Mouse (Mus musculus): ENCODE data around the gene Eif3c. TPM values are rescaled to one million over a fixed set of nuclear protein-coding genes. Genes with fewer than 3 reads are reported as not detected.

Eif3c gene
- polyA plus RNA-seq, 1 experiment from 2014 or later, result 175 TPM

- no peak for ATAC-seq (replicated peaks; ENCODE audit: low FRiP score)
- Histone ChIP-seq H3K9ac (ENCODE audit: low read length) (no peak overlapping the region), H3K36me3 (ENCODE audit: control insufficient read depth, insufficient read depth, low read length) (no peaks in the 10 kb centered on the region), H3K4me1 (replicated peaks; ENCODE audit: control insufficient read depth, insufficient read depth, low read length) (no peaks in the 10 kb centered on the region), H3K27ac (ENCODE audit: low read depth, low read length) (no peak overlapping the region), H3K9me3 (ENCODE audit: control insufficient read depth, low read length) (no peaks in the 10 kb centered on the region), H3K4me2 (ENCODE audit: low read depth, low read length, severe bottlenecking) (no peak overlapping the region), H3K27me3 (ENCODE audit: control insufficient read depth, insufficient read depth, low read length) (no peaks in the 10 kb centered on the region), H3K4me3 (ENCODE audit: low read depth, low read length) (no peak overlapping the region)
- no peak for DNase-seq (ENCODE audit: low spot score)
- WGBS, result 77% methylated on average over 5 of the region's 5 CpGs
Measured at GRCm38 (mm10) chr7:126595890-126596289, 29.7 kb upstream of the Eif3c start.

- no peak within 1 kb of the TSS for H3K27ac ChIP-seq (ENCODE audit: low read depth, low read length)
- no peak within 1 kb of the TSS for H3K9ac ChIP-seq (ENCODE audit: low read length)
- no peaks in the 10 kb centered on the region for H3K27me3 ChIP-seq (ENCODE audit: control insufficient read depth, insufficient read depth, low read length)
- DNase-seq (ENCODE audit: low spot score) (no peak), ATAC-seq (replicated peaks; ENCODE audit: low FRiP score) (no peak)
- 84% methylated on average over 11 of the region's 11 CpGs for WGBS
- H3K4me3 ChIP-seq (ENCODE audit: low read depth, low read length), result no peak within 1 kb of the TSS
- no peaks in the 10 kb centered on the region for H3K36me3 ChIP-seq (ENCODE audit: control insufficient read depth, insufficient read depth, low read length)
- H3K4me1 ChIP-seq (replicated peaks; ENCODE audit: control insufficient read depth, insufficient read depth, low read length), result no peaks in the 10 kb centered on the region
- H3K4me2 ChIP-seq (ENCODE audit: low read depth, low read length, severe bottlenecking), result no peak within 1 kb of the TSS
- no peaks in the 10 kb centered on the region for H3K9me3 ChIP-seq (ENCODE audit: control insufficient read depth, low read length)
Measured at GRCm38 (mm10) chr7:126594862-126595561, 28.8 kb upstream of the Eif3c start, which contains the start of gene Il27. Il27 (minus strand) TSS chr7:126594941.

GRCm38 (mm10) chr7:126587779-126588178 lies 21.6 kb upstream of the Eif3c start:
- no peaks in the 10 kb centered on the region for H3K4me1 ChIP-seq (replicated peaks; ENCODE audit: control insufficient read depth, insufficient read depth, low read length)
- peak overlapping the region; percentile 37; the same call in 1 of the 2 replicates for H3K4me2 ChIP-seq (ENCODE audit: low read depth, low read length, severe bottlenecking)
- no peaks in the 10 kb centered on the region for H3K36me3 ChIP-seq (ENCODE audit: control insufficient read depth, insufficient read depth, low read length)
- 2% methylated on average over 16 of the region's 16 CpGs for WGBS
- no peak overlapping the region for H3K4me3 ChIP-seq (ENCODE audit: low read depth, low read length)
- DNase-seq (ENCODE audit: low spot score) (peak; percentile 85), ATAC-seq (replicated peaks; ENCODE audit: low FRiP score) (peak; percentile 52; the same call in 1 of the 2 replicates)
- H3K27ac ChIP-seq (ENCODE audit: low read depth, low read length), result no peak overlapping the region
- peaks cover 4% of the 10 kb centered on the region for H3K27me3 ChIP-seq (ENCODE audit: control insufficient read depth, insufficient read depth, low read length)
- H3K9me3 ChIP-seq (ENCODE audit: control insufficient read depth, low read length), result no peaks in the 10 kb centered on the region
- peak overlapping the region; percentile 58 for H3K9ac ChIP-seq (ENCODE audit: low read length)

- DNase-seq (ENCODE audit: low spot score) (no peak), ATAC-seq (replicated peaks; ENCODE audit: low FRiP score) (no peak)
- WGBS, result 73% methylated on average over 8 of the region's 8 CpGs
- H3K36me3 ChIP-seq (ENCODE audit: control insufficient read depth, insufficient read depth, low read length), result no peaks in the 10 kb centered on the region
- no peak overlapping the region for H3K27ac ChIP-seq (ENCODE audit: low read depth, low read length)
- H3K4me3 ChIP-seq (ENCODE audit: low read depth, low read length), result no peak overlapping the region
- no peaks in the 10 kb centered on the region for H3K4me1 ChIP-seq (replicated peaks; ENCODE audit: control insufficient read depth, insufficient read depth, low read length)
- H3K9me3 ChIP-seq (ENCODE audit: control insufficient read depth, low read length), result no peaks in the 10 kb centered on the region
- H3K27me3 ChIP-seq (ENCODE audit: control insufficient read depth, insufficient read depth, low read length), result peaks cover 4% of the 10 kb centered on the region
- H3K9ac ChIP-seq (ENCODE audit: low read length), result no peak overlapping the region
- no peak overlapping the region for H3K4me2 ChIP-seq (ENCODE audit: low read depth, low read length, severe bottlenecking)
Measured at GRCm38 (mm10) chr7:126586839-126587238, 20.6 kb upstream of the Eif3c start.

DNA sequence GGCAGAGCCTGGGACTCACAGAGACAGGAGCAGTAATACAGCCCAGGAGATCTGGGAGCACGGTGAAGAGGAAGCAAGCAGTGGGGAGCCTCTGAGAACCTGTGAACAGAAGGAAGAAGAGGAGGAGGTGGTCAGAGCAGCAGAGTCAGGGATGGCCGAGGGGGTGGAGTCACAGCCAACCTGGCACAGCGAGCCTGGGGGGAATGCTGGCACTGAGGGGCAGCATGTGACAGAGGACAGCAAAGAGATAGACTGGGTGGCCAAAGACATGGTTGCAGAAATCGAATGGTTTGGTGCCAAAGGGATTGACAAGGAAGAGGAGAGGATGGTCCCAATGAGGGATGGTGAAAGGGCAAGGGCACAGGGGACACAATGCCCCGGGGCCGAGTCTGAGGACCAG lies 19.5 kb upstream of the Eif3c start, which contains the start of gene Cln3:
Gene Cln3 (minus strand): TSS at position 101 of the 400 bp plus-strand sequence.
- H3K9me3 ChIP-seq (ENCODE audit: control insufficient read depth, low read length), result no peaks in the 10 kb centered on the region
- no peak for DNase-seq (ENCODE audit: low spot score)
- no peak within 1 kb of the TSS for H3K27ac ChIP-seq (ENCODE audit: low read depth, low read length)
- no peak within 1 kb of the TSS for H3K4me3 ChIP-seq (ENCODE audit: low read depth, low read length)
- 76% methylated on average over 6 of the region's 6 CpGs for WGBS
- H3K36me3 ChIP-seq (ENCODE audit: control insufficient read depth, insufficient read depth, low read length), result no peaks in the 10 kb centered on the region
- no peak within 1 kb of the TSS for H3K9ac ChIP-seq (ENCODE audit: low read length)
- no peak within 1 kb of the TSS for H3K4me2 ChIP-seq (ENCODE audit: low read depth, low read length, severe bottlenecking)
- H3K27me3 ChIP-seq (ENCODE audit: control insufficient read depth, insufficient read depth, low read length), result peaks cover 4% of the 10 kb centered on the region
- no peaks in the 10 kb centered on the region for H3K4me1 ChIP-seq (replicated peaks; ENCODE audit: control insufficient read depth, insufficient read depth, low read length)
- no peak for ATAC-seq (replicated peaks; ENCODE audit: low FRiP score)

DNA sequence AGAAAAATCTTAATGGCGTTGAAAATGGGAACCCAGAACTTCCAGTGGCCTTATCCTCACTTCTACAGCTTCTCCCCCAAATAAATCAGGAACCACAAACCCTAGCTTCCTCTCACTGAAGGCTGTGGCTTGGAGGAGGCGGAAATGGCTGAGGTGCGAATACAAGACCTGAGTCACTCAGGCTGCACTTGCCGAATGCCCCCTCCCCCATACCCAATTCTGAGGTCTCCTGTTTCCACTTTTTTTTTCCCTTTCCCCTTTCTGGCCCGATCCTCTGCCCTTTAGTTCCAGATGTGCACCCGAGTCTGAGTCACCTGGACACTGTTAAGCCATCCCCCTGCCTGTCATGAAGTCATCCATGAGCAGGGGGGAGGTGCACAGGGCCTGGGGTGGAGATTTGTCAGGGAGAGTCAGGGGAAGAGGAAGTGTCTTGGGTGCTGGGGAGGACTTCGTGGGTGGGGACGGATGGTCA lies 18.3 kb upstream of the Eif3c start, which contains the start of gene Apobr:
Gene Apobr (plus strand): TSS at position 437 of the 472 bp plus-strand sequence.
- H3K4me3 ChIP-seq (ENCODE audit: low read depth, low read length), result 0 out of 2 replicates have a peak within 1 kb of the TSS, but pooled peaks have one; percentile 48

GRCm38 (mm10) chr7:126583761-126584160 lies 17.6 kb upstream of the Eif3c start:
- Histone ChIP-seq H3K9ac (ENCODE audit: low read length) (peak overlapping the region; percentile 35; the same call in 1 of the 2 replicates), H3K4me1 (replicated peaks; ENCODE audit: control insufficient read depth, insufficient read depth, low read length) (no peaks in the 10 kb centered on the region), H3K36me3 (ENCODE audit: control insufficient read depth, insufficient read depth, low read length) (no peaks in the 10 kb centered on the region), H3K4me2 (ENCODE audit: low read depth, low read length, severe bottlenecking) (peak overlapping the region; percentile 56), H3K9me3 (ENCODE audit: control insufficient read depth, low read length) (no peaks in the 10 kb centered on the region), H3K4me3 (ENCODE audit: low read depth, low read length) (peak overlapping the region; percentile 48; the same call in 1 of the 2 replicates), H3K27ac (ENCODE audit: low read depth, low read length) (no peak overlapping the region), H3K27me3 (ENCODE audit: control insufficient read depth, insufficient read depth, low read length) (peaks cover 4% of the 10 kb centered on the region)
- DNase-seq (ENCODE audit: low spot score) (no peak), ATAC-seq (replicated peaks; ENCODE audit: low FRiP score) (no peak)
- WGBS, result 64% methylated on average over 6 of the region's 6 CpGs

More for the DNA sequence above, 18.3 kb upstream of the Eif3c start, which contains the start of gene Apobr:
- Histone ChIP-seq H3K27ac (ENCODE audit: low read depth, low read length) (no peak within 1 kb of the TSS), H3K9me3 (ENCODE audit: control insufficient read depth, low read length) (no peaks in the 10 kb centered on the region), H3K27me3 (ENCODE audit: control insufficient read depth, insufficient read depth, low read length) (peaks cover 4% of the 10 kb centered on the region), H3K4me2 (ENCODE audit: low read depth, low read length, severe bottlenecking) (peak within 1 kb of the TSS; percentile 56; the same call in 1 of the 2 replicates), H3K36me3 (ENCODE audit: control insufficient read depth, insufficient read depth, low read length) (no peaks in the 10 kb centered on the region), H3K9ac (ENCODE audit: low read length) (peak within 1 kb of the TSS; percentile 35; the same call in 1 of the 2 replicates), H3K4me1 (replicated peaks; ENCODE audit: control insufficient read depth, insufficient read depth, low read length) (no peaks in the 10 kb centered on the region)
- 80% methylated on average over 8 of the region's 8 CpGs for WGBS
- DNase-seq (ENCODE audit: low spot score) (no peak), ATAC-seq (replicated peaks; ENCODE audit: low FRiP score) (no peak)

- H3K27ac ChIP-seq (ENCODE audit: low read depth, low read length), result peak overlapping the region; percentile 79; the same call in 1 of the 2 replicates
- DNase-seq (ENCODE audit: low spot score) (peak; percentile 89), ATAC-seq (replicated peaks; ENCODE audit: low FRiP score) (peak; percentile 88)
- H3K9me3 ChIP-seq (ENCODE audit: control insufficient read depth, low read length), result no peaks in the 10 kb centered on the region
- H3K36me3 ChIP-seq (ENCODE audit: control insufficient read depth, insufficient read depth, low read length), result no peaks in the 10 kb centered on the region
- H3K27me3 ChIP-seq (ENCODE audit: control insufficient read depth, insufficient read depth, low read length), result peaks cover 4% of the 10 kb centered on the region
- peak overlapping the region; percentile 48 for H3K4me3 ChIP-seq (ENCODE audit: low read depth, low read length)
- peak overlapping the region; percentile 35 for H3K9ac ChIP-seq (ENCODE audit: low read length)
- no peaks in the 10 kb centered on the region for H3K4me1 ChIP-seq (replicated peaks; ENCODE audit: control insufficient read depth, insufficient read depth, low read length)
- peak overlapping the region; percentile 56 for H3K4me2 ChIP-seq (ENCODE audit: low read depth, low read length, severe bottlenecking)
- WGBS, result under 1% methylated on average over 22 of the region's 22 CpGs
Measured at GRCm38 (mm10) chr7:126583251-126583709, 17.1 kb upstream of the Eif3c start.
